8 mouse cellular contexts compared by ENCODE assay signal in the genomic region with DNA sequence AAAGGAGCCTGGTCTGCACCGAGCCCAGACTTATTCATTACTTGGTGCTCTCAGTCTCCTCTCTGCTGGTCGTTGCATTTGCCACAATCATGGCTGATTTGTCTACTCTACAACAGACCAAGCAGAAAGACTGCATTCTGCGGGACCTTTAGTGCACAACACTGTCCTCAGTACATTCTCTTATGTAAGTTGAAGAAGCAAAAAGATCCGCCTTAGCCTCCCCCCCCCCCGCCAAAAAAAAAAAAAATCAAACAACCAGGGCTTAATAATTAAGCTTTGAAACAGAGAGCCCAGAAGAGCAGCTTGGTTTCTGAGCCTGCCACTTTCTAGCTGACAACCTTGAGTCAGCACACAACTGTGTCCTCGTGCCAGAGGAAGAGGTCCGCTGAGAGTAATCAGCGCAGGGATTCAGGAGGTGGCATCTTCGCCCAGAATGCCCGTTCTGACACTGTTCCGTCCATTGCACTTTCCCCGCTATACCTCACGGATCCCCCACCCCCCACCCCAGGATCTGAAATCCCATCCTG. TPM values are rescaled to one million over a fixed set of nuclear protein-coding genes. Genes with fewer than 3 reads are reported as not detected.
A peak's percentile ranks its signal among the peaks of the same experiment; 100 is the strongest.
DNase-seq lines count a peak whose midpoint lies in the region; TF ChIP-seq lines count a peak whose summit lies in the region.

No protein-coding gene starts in this region.

- peaks cover 33% of the 10 kb centered on the region for H3K36me3 ChIP-seq in forebrain, embryonic 10.5 days (replicated peaks)
- peaks cover 16% of the 10 kb centered on the region for H3K36me3 ChIP-seq in myocyte (ENCODE audit: control insufficient read depth, insufficient read depth)

- no peak for TF ChIP-seq POLR2A in myocyte (IDR thresholded peaks at IDR 0.05; ENCODE audit: insufficient read length, low read depth)

- H3K27ac ChIP-seq in forebrain, embryonic 10.5 days: peak overlapping the region; percentile 86

- peak overlapping the region; percentile 92 for H3K4me2 ChIP-seq in myocyte (ENCODE audit: low read depth)

- peak; percentile 28 for DNase-seq in retina, embryonic 14.5 days (ENCODE audit: low spot score)
- DNase-seq in retina, postnatal 1 day: no peak
- DNase-seq in forebrain, embryonic 10.5 days (ENCODE audit: extremely low spot score, low spot score): no peak
- DNase-seq in kidney, postnatal 10 days: peak; percentile 42
- DNase-seq in cerebellum, adult 11-12 months: no peak
- DNase-seq in left cerebral cortex, adult 8-10 months (ENCODE audit: low spot score in 2 of 2): no peak
- DNase-seq in gastrocnemius, adult 18-20 months (ENCODE audit: low spot score): no peak

- no peaks in the 10 kb centered on the region for H3K9me3 ChIP-seq in forebrain, embryonic 10.5 days

- H3K4me1 ChIP-seq in forebrain, embryonic 10.5 days: peaks cover 11% of the 10 kb centered on the region

- H3ac ChIP-seq in myocyte (ENCODE audit: control insufficient read depth, insufficient read length): peak overlapping the region; percentile 7

- H3K27me3 ChIP-seq in forebrain, embryonic 10.5 days (ENCODE audit: poor library complexity, severe bottlenecking): no peaks in the 10 kb centered on the region
- H3K27me3 ChIP-seq in myocyte (ENCODE audit: control insufficient read depth, insufficient read depth, insufficient read length): no peaks in the 10 kb centered on the region

- peak overlapping the region; percentile 76 for H3K4me3 ChIP-seq in forebrain, embryonic 10.5 days
- H3K4me3 ChIP-seq in myocyte: peak overlapping the region; percentile 89

- H3K79me2 ChIP-seq in myocyte (ENCODE audit: control insufficient read depth, insufficient read depth): peaks cover 25% of the 10 kb centered on the region

- WGBS in forebrain, embryonic 10.5 days: 8% methylated on average over 13 of the region's 13 CpGs

TF ChIP-seq in myocyte, 11 proteins besides CTCF, POLR2A, EP300 and RAD21:
- TF ChIP-seq POLR2AphosphoS2 (IDR thresholded peaks at IDR 0.05; ENCODE audit: insufficient read length, low read depth) (no peak), SRF (IDR thresholded peaks at IDR 0.05; ENCODE audit: control insufficient read depth, insufficient read length, low read depth) (no peak), CEBPB (IDR thresholded peaks at IDR 0.05; ENCODE audit: insufficient read depth, poor library complexity, severe bottlenecking) (no peak), MYOD1 (IDR thresholded peaks at IDR 0.05; ENCODE audit: control insufficient read depth in 1 of 3, insufficient read length in 2 of 3, low read depth in 2 of 3) (no peak), E2F4 (IDR thresholded peaks at IDR 0.05; ENCODE audit: insufficient read depth) (no peak), TCF12 (IDR thresholded peaks at IDR 0.05; ENCODE audit: insufficient read depth, poor library complexity, severe bottlenecking) (no peak), REST (IDR thresholded peaks at IDR 0.05; ENCODE audit: insufficient read depth, insufficient read length) (no peak), MAX (IDR thresholded peaks at IDR 0.05; ENCODE audit: low read depth) (no peak)

RNA-seq across cellular contexts. Expression of a gene that starts 0.6 kb away (rescaled TPM):
- 21.2 and 21.3 TPM in 2 replicates for polyA plus RNA-seq in forebrain, embryonic 10.5 days (2016; fragmentation: Nextera tagmentation; extraction: Ambion mirVana)
- polyA plus RNA-seq in myocyte (2012; fragmentation: generic; extraction: Trizol): 11.5 TPM
- total RNA-seq in left cerebral cortex, adult 8-10 months (2022): 10 to 100 TPM; 33.4 to 38.9 (median 34.5) TPM
- 1 to 10 TPM; 6.2 to 8.2 TPM for total RNA-seq in gastrocnemius, adult 18-20 months (2021)

RNA-seq across cellular contexts. Expression of a gene that starts 0.6 kb away (rescaled TPM):
- polyA plus RNA-seq in forebrain, embryonic 10.5 days (2016; fragmentation: Nextera tagmentation; extraction: Ambion mirVana): 1,109 and 1,125 TPM in 2 replicates
- polyA plus RNA-seq in myocyte (2012; fragmentation: generic; extraction: Trizol): 2,340 TPM
- total RNA-seq in left cerebral cortex, adult 8-10 months (2022): 100 to 1,000 TPM; 815 to 882 (median 867) TPM
- total RNA-seq in gastrocnemius, adult 18-20 months (2021): 100 to 1,000 TPM; 767 to 782 TPM

Comparison
In these comparisons a context has a peak if more than half of its experiments do, and no peak if none do; other contexts are left out.
1. DNase-seq: peak in retina, embryonic 14.5 days (single experiment) and kidney, postnatal 10 days (single experiment); none in retina, postnatal 1 day (single experiment), forebrain, embryonic 10.5 days (single experiment), cerebellum, adult 11-12 months (single experiment), left cerebral cortex, adult 8-10 months (0 of 2) and gastrocnemius, adult 18-20 months (single experiment).